Mouse (Mus musculus) hindbrain, postnatal 0 days (tissue): ENCODE results near the gene Rcc1l. TPM values are rescaled to one million over a fixed set of nuclear protein-coding genes. Genes with fewer than 3 reads are reported as not detected.

Source experiments
- ATAC-seq: fragments of 200-750 bp; cut with Nextera tagmentation; 2 replicates; pipeline ENCODE4 v1.8.0; 2017; ENCODE audit warnings: mild to moderate bottlenecking, moderate TSS enrichment, moderate library complexity
- DNase-seq: peaks from one replicate; pipeline ENCODE4 v3.0.0-alpha.2; 2015; ENCODE audit warnings: low spot score
- H3K27ac ChIP-seq: fragments of 300-500 bp; sonication (generic); 2 replicates; pipeline ENCODE4 v1.5.1; 2014; ENCODE audit warnings: mild to moderate bottlenecking
- H3K27me3 ChIP-seq: fragments of 300-500 bp; sonication (generic); 2 replicates; pipeline ENCODE4 v1.6.1; 2014; ENCODE audit warnings: low read length, mixed read lengths; ENCODE audit not compliant: insufficient read depth
- H3K36me3 ChIP-seq: fragments of 300-500 bp; sonication (generic); 2 replicates; pipeline ENCODE4 v1.6.1; 2014; ENCODE audit warnings: low read length, mixed read lengths; ENCODE audit not compliant: insufficient read depth
- H3K4me1 ChIP-seq: fragments of 300-500 bp; sonication (generic); 2 replicates; pipeline ENCODE4 v1.6.1; 2014; ENCODE audit warnings: antibody characterized with exemption, low read length, mixed read lengths; ENCODE audit not compliant: insufficient read depth
- H3K4me2 ChIP-seq: fragments of 300-500 bp; sonication (generic); 2 replicates; pipeline ENCODE4 v1.6.1; 2014; ENCODE audit warnings: low read depth, mild to moderate bottlenecking, low read length, moderate library complexity, mixed read lengths
- H3K4me3 ChIP-seq: fragments of 300-500 bp; sonication (generic); 2 replicates; pipeline ENCODE4 v1.5.1; 2014; ENCODE audit warnings: low read length
- H3K9ac ChIP-seq: fragments of 300-500 bp; sonication (generic); replicated peaks from 2 replicates; pipeline ENCODE4 v1.6.1; 2014; ENCODE audit warnings: mild to moderate bottlenecking, low read length, moderate library complexity, mixed read lengths
- H3K9me3 ChIP-seq: fragments of 300-500 bp; sonication (generic); 2 replicates; pipeline ENCODE4 v1.6.1; 2016; ENCODE audit warnings: low read length, mixed read lengths
- CTCF ChIP-seq: IDR thresholded peaks from 2 replicates; pipeline ENCODE4 v1.5.1; 2016; ENCODE audit warnings: antibody characterized with exemption, control low read depth, low read depth
- WGBS: fragments of 180-500 bp; shearing (Covaris S2); extraction: QIAGEN DNeasy Blood & Tissue Kit; methylation state at CpG from one replicate; pipeline ENCODE4 v1.1.7; 2014; 5-methylcytosine and 5-hydroxymethylcytosine counted together
- polyA plus RNA-seq: library from polyadenylated mRNA; unstranded; fragments of >200 nt; fragmentation: Nextera tagmentation; extraction: Ambion mirVana; gene quantifications from 2 replicates; pipeline ENCODE4 v1.2.1, GENCODE M21; 2015
- total RNA-seq: library from RNA; depleted of rRNA; stranded (reverse); fragments of >200 nt; gene quantifications from 2 replicates; pipeline ENCODE4 v1.2.3, GENCODE M21; 2014

Rcc1l gene
- total and polyA plus RNA-seq, 2 experiments from 2014 or later: 20.6 to 21.7 TPM

- 87% methylated on average over 3 of the region's 3 CpGs for WGBS
These were observed 56.4 kb downstream of the Rcc1l start for GRCm38 (mm10) chr5:134120135-134120534.

GRCm38 (mm10) chr5:134119481-134120120 lies 57.0 kb downstream of the Rcc1l start:
- Histone ChIP-seq H3K4me2 (no peak overlapping the region), H3K4me3 (no peak overlapping the region), H3K9ac (no peak overlapping the region), H3K9me3 (no peaks in the 10 kb centered on the region), H3K27ac (no peak overlapping the region), H3K27me3 (no peaks in the 10 kb centered on the region), H3K4me1 (peaks cover 3% of the 10 kb centered on the region; the same call in 1 of the 2 replicates), H3K36me3 (no peaks in the 10 kb centered on the region)
- DNase-seq (no peak), ATAC-seq (no peak)
- no peak for TF ChIP-seq CTCF
- WGBS: 67% methylated on average over 10 of the region's 10 CpGs

More at GRCm38 (mm10) chr5:134120135-134120534, 56.4 kb downstream of the Rcc1l start:
- Histone ChIP-seq H3K27ac (no peak overlapping the region), H3K4me3 (no peak overlapping the region), H3K27me3 (no peaks in the 10 kb centered on the region), H3K4me2 (no peak overlapping the region), H3K4me1 (peaks cover 3% of the 10 kb centered on the region; the same call in 1 of the 2 replicates), H3K9me3 (no peaks in the 10 kb centered on the region), H3K36me3 (no peaks in the 10 kb centered on the region), H3K9ac (no peak overlapping the region)
- no peak for DNase-seq
- TF ChIP-seq CTCF: no peak
- no peak for ATAC-seq

- no peak for TF ChIP-seq CTCF
- Histone ChIP-seq H3K9me3 (no peaks in the 10 kb centered on the region), H3K36me3 (no peaks in the 10 kb centered on the region), H3K27me3 (no peaks in the 10 kb centered on the region), H3K9ac (no peak overlapping the region), H3K4me1 (peaks cover 3% of the 10 kb centered on the region; the same call in 1 of the 2 replicates), H3K4me2 (no peak overlapping the region), H3K4me3 (no peak overlapping the region), H3K27ac (no peak overlapping the region)
- no peak for DNase-seq
- ATAC-seq: no peak
- 91% methylated on average over 15 of the region's 15 CpGs for WGBS
These were observed 57.7 kb downstream of the Rcc1l start for GRCm38 (mm10) chr5:134118798-134119407.

- Histone ChIP-seq H3K36me3 (0 out of 2 replicates have a peak, but pooled peaks cover 4% of the 10 kb centered on the region), H3K4me1 (peaks cover 3% of the 10 kb centered on the region; the same call in 1 of the 2 replicates), H3K27me3 (no peaks in the 10 kb centered on the region), H3K9ac (no peak overlapping the region), H3K4me3 (no peak overlapping the region), H3K27ac (no peak overlapping the region), H3K9me3 (no peaks in the 10 kb centered on the region), H3K4me2 (no peak overlapping the region)
- no peak for TF ChIP-seq CTCF
- 88% methylated on average over 7 of the region's 7 CpGs for WGBS
- DNase-seq (no peak), ATAC-seq (no peak)
These were observed 60.8 kb downstream of the Rcc1l start for GRCm38 (mm10) chr5:134115639-134116259.

GRCm38 (mm10) chr5:134114981-134115380 lies 61.6 kb downstream of the Rcc1l start:
- Histone ChIP-seq H3K4me3 (no peak overlapping the region), H3K9me3 (no peaks in the 10 kb centered on the region), H3K4me2 (no peak overlapping the region), H3K4me1 (peaks cover 3% of the 10 kb centered on the region; the same call in 1 of the 2 replicates), H3K9ac (no peak overlapping the region), H3K27ac (no peak overlapping the region), H3K27me3 (no peaks in the 10 kb centered on the region), H3K36me3 (0 out of 2 replicates have a peak, but pooled peaks cover 4% of the 10 kb centered on the region)
- ATAC-seq (no peak), DNase-seq (no peak)
- no peak for TF ChIP-seq CTCF
- 87% methylated on average over 5 of the region's 5 CpGs for WGBS

- Histone ChIP-seq H3K9ac (no peak overlapping the region), H3K9me3 (no peaks in the 10 kb centered on the region), H3K4me1 (0 out of 2 replicates have a peak, but pooled peaks cover 10% of the 10 kb centered on the region), H3K27me3 (no peaks in the 10 kb centered on the region), H3K27ac (no peak overlapping the region), H3K36me3 (peaks cover 5% of the 10 kb centered on the region; the same call in 1 of the 2 replicates), H3K4me2 (no peak overlapping the region), H3K4me3 (no peak overlapping the region)
- ATAC-seq: no peak
- TF ChIP-seq CTCF: no peak
- 90% methylated on average over 8 of the region's 8 CpGs for WGBS
- no peak for DNase-seq
These were observed 70.7 kb downstream of the Rcc1l start for GRCm38 (mm10) chr5:134105829-134106228.
